Mouse (Mus musculus) forebrain, embryonic 14.5 days (tissue): Measurements from ENCODE around the gene Celf2. TPM values are rescaled to one million over a fixed set of nuclear protein-coding genes. Genes with fewer than 3 reads are reported as not detected.

Experiments
- ATAC-seq: fragments of 200-750 bp; cut with Nextera tagmentation; 2 replicates; pipeline ENCODE4 v1.8.0; 2017; ENCODE audit warnings: mild to moderate bottlenecking, moderate library complexity
- DNase-seq: peaks from one replicate; pipeline ENCODE4 v3.0.0-alpha.2; 2015; ENCODE audit warnings: low spot score
- H3K27ac ChIP-seq: fragments of 300-500 bp; sonication (generic); 2 replicates; pipeline ENCODE4 v1.5.1; 2014; ENCODE audit warnings: low read depth, mild to moderate bottlenecking, control low read depth, low read length, moderate library complexity
- H3K27me3 ChIP-seq: fragments of 300-500 bp; sonication (generic); replicated peaks from 2 replicates; pipeline ENCODE4 v1.6.1; 2014; ENCODE audit warnings: low read length, control low read depth, mixed read lengths; ENCODE audit not compliant: control insufficient read depth, insufficient read depth
- H3K36me3 ChIP-seq: fragments of 300-500 bp; sonication (generic); 2 replicates; pipeline ENCODE4 v1.6.1; 2014; ENCODE audit warnings: low read length, control low read depth; ENCODE audit not compliant: control insufficient read depth, insufficient read depth
- H3K4me1 ChIP-seq: fragments of 300-500 bp; sonication (generic); 2 replicates; pipeline ENCODE4 v1.6.1; 2014; ENCODE audit warnings: antibody characterized with exemption, low read length, control low read depth; ENCODE audit not compliant: control insufficient read depth, insufficient read depth
- H3K4me2 ChIP-seq: fragments of 300-500 bp; sonication (generic); 2 replicates; pipeline ENCODE4 v1.6.1; 2014; ENCODE audit warnings: mild to moderate bottlenecking, control low read depth, low read length
- H3K4me3 ChIP-seq: fragments of 300-500 bp; sonication (generic); 2 replicates; pipeline ENCODE4 v1.5.1; 2014; ENCODE audit warnings: low read depth, low read length, control low read depth
- H3K9ac ChIP-seq: fragments of 300-500 bp; sonication (generic); 2 replicates; pipeline ENCODE4 v1.6.1; 2014; ENCODE audit warnings: mild to moderate bottlenecking, low read length, control low read depth, moderate library complexity
- H3K9me3 ChIP-seq: fragments of 300-500 bp; sonication (generic); replicated peaks from 2 replicates; pipeline ENCODE4 v1.6.1; 2016; ENCODE audit warnings: low read length, control low read depth, mixed read lengths; ENCODE audit not compliant: control insufficient read depth
- WGBS: fragments of 180-500 bp; shearing (Covaris S2); extraction: QIAGEN DNeasy Blood & Tissue Kit; methylation state at CpG from one replicate; pipeline ENCODE4 v1.1.7; 2014; 5-methylcytosine and 5-hydroxymethylcytosine counted together
- polyA plus RNA-seq: library from polyadenylated mRNA; unstranded; fragments of >200 nt; fragmentation: Nextera tagmentation; extraction: Ambion mirVana; gene quantifications from 2 replicates; pipeline ENCODE4 v1.2.1, GENCODE M21; 2014

The Celf2 gene
- polyA plus RNA-seq, 1 experiment from 2014 or later: 198 TPM

- DNase-seq (no peak), ATAC-seq (peak; percentile 16; the same call in 1 of the 2 replicates)
- Histone ChIP-seq H3K4me1 (peaks cover 23% of the 10 kb centered on the region), H3K36me3 (no peaks in the 10 kb centered on the region), H3K27ac (0 out of 2 replicates have a peak overlapping the region, but pooled peaks have one; percentile 2), H3K9me3 (no peaks in the 10 kb centered on the region), H3K9ac (no peak overlapping the region), H3K4me2 (no peak overlapping the region), H3K4me3 (no peak overlapping the region), H3K27me3 (no peaks in the 10 kb centered on the region)
- WGBS: 86% methylated on average over 2 of the region's 2 CpGs
Measured at GRCm38 (mm10) chr2:6728840-6729252, 780.5 kb downstream of the Celf2 start.

GRCm38 (mm10) chr2:6727366-6727765 is 782.0 kb downstream of the Celf2 start:
- 47% methylated on average over 5 of the region's 5 CpGs for WGBS
- no peak overlapping the region for H3K9ac ChIP-seq
- H3K4me2 ChIP-seq: no peak overlapping the region
- no peaks in the 10 kb centered on the region for H3K9me3 ChIP-seq
- peak overlapping the region; percentile 0; the same call in 1 of the 2 replicates for H3K27ac ChIP-seq
- no peak overlapping the region for H3K4me3 ChIP-seq
- ATAC-seq (peak; percentile 28; the same call in 1 of the 2 replicates), DNase-seq (no peak)
- peaks cover 34% of the 10 kb centered on the region for H3K4me1 ChIP-seq
- H3K27me3 ChIP-seq: no peaks in the 10 kb centered on the region
- H3K36me3 ChIP-seq: no peaks in the 10 kb centered on the region

- Histone ChIP-seq H3K4me1 (peaks cover 45% of the 10 kb centered on the region), H3K27ac (no peak overlapping the region), H3K4me2 (no peak overlapping the region), H3K9ac (no peak overlapping the region), H3K36me3 (no peaks in the 10 kb centered on the region), H3K9me3 (no peaks in the 10 kb centered on the region), H3K4me3 (no peak overlapping the region), H3K27me3 (no peaks in the 10 kb centered on the region)
- ATAC-seq: no peak
- no peak for DNase-seq
- 76% methylated on average over 8 of the region's 8 CpGs for WGBS
Measured at GRCm38 (mm10) chr2:6726071-6726470, 783.3 kb downstream of the Celf2 start.

- Histone ChIP-seq H3K27ac (no peak overlapping the region), H3K9ac (no peak overlapping the region), H3K4me1 (peaks cover 49% of the 10 kb centered on the region), H3K4me2 (no peak overlapping the region), H3K36me3 (no peaks in the 10 kb centered on the region), H3K9me3 (no peaks in the 10 kb centered on the region), H3K4me3 (no peak overlapping the region), H3K27me3 (no peaks in the 10 kb centered on the region)
- ATAC-seq (no peak), DNase-seq (no peak)
- 71% methylated on average over 2 of the region's 2 CpGs for WGBS
Measured at GRCm38 (mm10) chr2:6723602-6724001, 785.8 kb downstream of the Celf2 start.

GRCm38 (mm10) chr2:6721460-6722401 is 787.6 kb downstream of the Celf2 start:
- peak overlapping the region; percentile 35 for H3K4me3 ChIP-seq
- 0 out of 2 replicates have a peak, but pooled peaks cover 4% of the 10 kb centered on the region for H3K36me3 ChIP-seq
- H3K9me3 ChIP-seq: no peaks in the 10 kb centered on the region
- peaks cover 42% of the 10 kb centered on the region for H3K4me1 ChIP-seq
- peak; percentile 92 for ATAC-seq
- WGBS: under 1% methylated on average over 17 of the region's 17 CpGs
- H3K27me3 ChIP-seq: no peaks in the 10 kb centered on the region
- peak overlapping the region; percentile 83 for H3K4me2 ChIP-seq
- peak overlapping the region; percentile 89 for H3K27ac ChIP-seq
- peak overlapping the region; percentile 68 for H3K9ac ChIP-seq
- DNase-seq: peak; percentile 89

GRCm38 (mm10) chr2:6720753-6721459 is 788.5 kb downstream of the Celf2 start:
- Histone ChIP-seq H3K4me3 (peak overlapping the region; percentile 35), H3K9me3 (no peaks in the 10 kb centered on the region), H3K4me2 (peak overlapping the region; percentile 83), H3K4me1 (peaks cover 38% of the 10 kb centered on the region), H3K27ac (peak overlapping the region; percentile 89), H3K36me3 (0 out of 2 replicates have a peak, but pooled peaks cover 4% of the 10 kb centered on the region), H3K27me3 (no peaks in the 10 kb centered on the region), H3K9ac (peak overlapping the region; percentile 68)
- DNase-seq (peak; percentile 68), ATAC-seq (peak; percentile 75)
- 9% methylated on average over 11 of the region's 11 CpGs for WGBS

- Histone ChIP-seq H3K27me3 (no peaks in the 10 kb centered on the region), H3K4me2 (no peak overlapping the region), H3K9me3 (no peaks in the 10 kb centered on the region), H3K4me1 (peaks cover 38% of the 10 kb centered on the region), H3K36me3 (0 out of 2 replicates have a peak, but pooled peaks cover 9% of the 10 kb centered on the region), H3K27ac (no peak overlapping the region), H3K4me3 (no peak overlapping the region), H3K9ac (no peak overlapping the region)
- no peak for DNase-seq
- ATAC-seq: no peak
Measured at GRCm38 (mm10) chr2:6718864-6719263, 790.5 kb downstream of the Celf2 start.

GRCm38 (mm10) chr2:6717953-6718352 is 791.4 kb downstream of the Celf2 start:
- Histone ChIP-seq H3K9me3 (no peaks in the 10 kb centered on the region), H3K27me3 (no peaks in the 10 kb centered on the region), H3K4me3 (no peak overlapping the region), H3K27ac (no peak overlapping the region), H3K4me1 (peaks cover 33% of the 10 kb centered on the region), H3K4me2 (no peak overlapping the region), H3K9ac (no peak overlapping the region), H3K36me3 (0 out of 2 replicates have a peak, but pooled peaks cover 13% of the 10 kb centered on the region)
- ATAC-seq (no peak), DNase-seq (no peak)
- whole genome bisulfite sequencing: 77% methylated on average over 3 of the region's 3 CpGs
